Mouse (Mus musculus) B cell, adult 62 days (primary cell): ENCODE data around the gene Ntpcr. TPM values are rescaled to one million over a fixed set of nuclear protein-coding genes. Genes with fewer than 3 reads are reported as not detected.

Experiments used
- total RNA-seq: library from RNA; stranded (reverse); gene quantifications from 4 replicates; pipeline ENCODE4 v1.2.4, GENCODE M21; 2023

The Ntpcr gene
- total RNA-seq, result 9.0 to 12.9 TPM (median 11.8 TPM) in 4 replicates

DNA sequence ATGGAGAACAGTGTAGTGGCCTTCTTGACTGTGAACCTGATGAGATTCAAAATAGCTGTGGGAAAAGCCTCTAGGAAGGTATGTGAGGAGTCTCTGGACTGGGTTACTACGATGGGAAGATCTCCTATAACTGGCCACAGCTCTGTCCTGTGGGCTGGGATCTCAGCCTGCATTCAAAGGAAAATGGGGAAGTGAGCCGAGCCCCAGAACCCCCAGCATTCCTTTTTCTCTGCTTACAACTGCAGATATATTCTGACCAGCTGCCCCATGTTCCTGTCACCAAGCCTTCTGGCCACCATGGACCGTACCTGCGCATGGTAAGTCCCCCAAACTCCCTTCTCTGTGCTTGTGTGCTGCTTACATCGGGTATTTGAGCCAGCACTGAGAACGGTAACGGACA, at the start of gene Ntpcr:
TSS of gene Ntpcr (plus strand) at position 218 of the 400 bp plus-strand sequence.

Other genes starting within 250 kb of the Ntpcr start
- gene Sipa1l2, start 160.2 kb upstream of the Ntpcr start, total RNA-seq, result 24.3 to 27.1 TPM (median 26.1 TPM) in 4 replicates
- gene Map10, start 60.1 kb upstream of the Ntpcr start, total RNA-seq, result 2.9 to 4.3 TPM (median 3.8 TPM) in 4 replicates
- gene Pcnx2, start 168.4 kb downstream of the Ntpcr start, total RNA-seq, result not detected in 4 replicates
- not detected in 4 replicates for gene Map3k21, start 180.5 kb downstream of the Ntpcr start, total RNA-seq